Mouse (Mus musculus): ENCODE measurements around the gene Zfp672. TPM values are rescaled to one million over a fixed set of nuclear protein-coding genes. Genes with fewer than 3 reads are reported as not detected.
"Not testable (repeated sequence)": the region's sequence is repeated elsewhere in the genome, so short reads cannot be mapped to it uniquely, and the experiment has no call there.

The Zfp672 gene
- polyA plus RNA-seq (2012; rRNA removed) (20.3 and 22.2 TPM in 2 replicates), polyA plus RNA-seq (2014; fragmentation: Nextera tagmentation; extraction: Ambion mirVana) (39.1 and 48.6 TPM in 2 replicates)

DNA sequence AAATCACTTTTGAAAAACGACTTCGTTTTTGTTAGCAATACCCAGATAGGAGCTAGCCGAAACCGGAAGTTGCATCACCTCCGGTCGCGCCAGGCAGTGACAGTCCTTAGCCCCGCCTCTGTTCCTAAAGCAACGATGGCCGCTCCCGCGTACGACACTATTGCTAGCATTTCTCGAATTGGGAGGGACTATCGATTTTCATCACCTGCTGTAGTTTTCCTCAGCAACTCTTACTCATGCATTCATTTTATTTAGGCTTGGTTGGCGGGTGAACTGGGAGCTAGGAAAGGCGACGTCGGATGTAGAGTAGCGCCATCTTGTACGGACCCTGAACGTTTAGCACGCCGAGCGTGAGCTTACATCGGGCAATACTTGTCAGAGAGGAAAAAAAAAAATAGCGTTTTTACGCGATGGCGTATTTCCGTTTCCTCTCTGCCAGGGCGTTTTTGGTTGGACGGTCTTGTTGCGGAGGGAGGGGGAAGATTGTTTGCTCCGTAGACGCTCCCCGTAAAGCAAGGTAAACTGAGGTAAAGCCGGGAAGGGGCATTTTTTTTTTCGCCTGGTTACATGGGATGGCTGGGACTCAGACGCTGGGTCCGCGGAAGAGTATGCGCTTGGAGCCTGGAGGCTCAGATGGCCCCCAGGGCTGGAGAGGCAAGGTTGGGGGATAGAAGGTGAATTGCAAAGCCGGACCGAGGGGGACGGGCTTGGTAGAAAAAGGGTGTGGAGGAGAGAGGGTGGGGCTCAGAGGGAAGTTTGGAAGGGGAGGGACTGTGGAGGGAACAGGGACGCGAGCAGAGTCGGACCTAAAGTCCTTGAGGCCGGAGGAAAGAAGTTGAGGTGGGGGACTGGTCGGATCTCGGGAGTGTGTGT, at the start of gene Zfp672, which contains the start of gene Sh3bp5l:
Zfp672 (minus strand) TSS at position 64 of the 873 bp plus-strand sequence.
Sh3bp5l (plus strand) TSS at position 449 of the 873 bp plus-strand sequence.
- WGBS (ENCODE audit: insufficient replicate concordance) = under 1% methylated on average over 52 of the region's 52 CpGs
- DNase-seq (ENCODE audit: low read depth in 3 of 3, low spot score in 3 of 3) (peak; percentile 90 to 92 (median 92)), ATAC-seq (ENCODE audit: insufficient read depth) (peak; percentile 89)
- no peaks in the 10 kb centered on the region for H3K27me3 ChIP-seq (ENCODE audit: control insufficient read depth, insufficient read depth, low read length)
- H3K4me1 ChIP-seq (replicated peaks; ENCODE audit: control insufficient read depth in 2 of 2, insufficient read depth in 2 of 2, low read length in 1 of 2) = peaks cover 22 to 24% of the 10 kb centered on the region in 2 experiments
- no peak; the same call in 1 of the 2 replicates for TF ChIP-seq CTCF (IDR thresholded peaks at IDR 0.05; ENCODE audit: low read depth)
- 0 out of 2 replicates have a peak, but pooled peaks have one; percentile 13 for TF ChIP-seq EP300 (IDR thresholded peaks at IDR 0.05; ENCODE audit: low read depth)
- peak within 1 kb of the TSS; percentile 95 for H3K9ac ChIP-seq (replicated peaks)
- H3K36me3 ChIP-seq (replicated peaks; ENCODE audit: control insufficient read depth, insufficient read depth, low read depth) = peaks cover 14% of the 10 kb centered on the region
- H3K27ac ChIP-seq = peak within 1 kb of the TSS; percentile 94
- H3K4me2 ChIP-seq (ENCODE audit: low read depth) = peak within 1 kb of the TSS; percentile 78
- no peaks in the 10 kb centered on the region for H3K9me3 ChIP-seq (ENCODE audit: control insufficient read depth, low read length)
- H3K4me3 ChIP-seq (ENCODE audit: insufficient read depth in 1 of 2, low read depth in 2 of 2, low read length in 2 of 2) = peak within 1 kb of the TSS; percentile 92 to 96

DNA sequence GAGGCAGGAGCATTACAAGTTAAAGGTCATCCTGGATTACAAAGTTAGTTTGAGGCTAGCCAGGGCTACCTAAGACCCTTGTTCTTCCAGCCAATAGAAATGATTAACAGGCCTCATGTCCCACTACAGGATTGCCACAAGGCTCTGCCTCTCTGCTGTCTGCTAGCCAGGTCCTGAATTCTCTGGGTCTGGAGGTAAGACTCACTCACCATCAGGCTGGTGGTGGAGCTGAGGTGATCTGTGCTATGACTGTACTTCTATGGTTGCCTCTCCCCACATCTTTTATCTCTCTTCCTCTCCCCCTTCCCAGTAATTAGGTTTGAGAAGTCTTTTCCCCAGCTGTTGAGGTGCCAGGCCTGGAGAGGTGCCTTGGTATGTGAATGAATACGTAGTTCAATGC, 49.4 kb upstream of the Zfp672 start:
- Histone ChIP-seq H3K9me3 (ENCODE audit: control insufficient read depth, low read length) (no peaks in the 10 kb centered on the region), H3K4me3 (ENCODE audit: insufficient read depth in 1 of 2, low read depth in 2 of 2, low read length in 2 of 2) (no peak overlapping the region), H3K36me3 (replicated peaks; ENCODE audit: control insufficient read depth, insufficient read depth, low read depth) (no peaks in the 10 kb centered on the region), H3K4me2 (ENCODE audit: low read depth) (no peak overlapping the region), H3K9ac (replicated peaks) (no peak overlapping the region), H3K27me3 (ENCODE audit: control insufficient read depth, insufficient read depth, low read length) (no peaks in the 10 kb centered on the region; the same call in 1 of the 2 replicates), H3K27ac (no peak overlapping the region), H3K4me1 (replicated peaks; ENCODE audit: control insufficient read depth in 2 of 2, insufficient read depth in 2 of 2, low read length in 1 of 2) (no peaks in the 10 kb centered on the region)
- ATAC-seq (ENCODE audit: insufficient read depth) = no peak
- no peak for DNase-seq (ENCODE audit: low read depth in 3 of 3, low spot score in 3 of 3)
- TF ChIP-seq EP300 (IDR thresholded peaks at IDR 0.05; ENCODE audit: low read depth) = no peak
- TF ChIP-seq CTCF (IDR thresholded peaks at IDR 0.05; ENCODE audit: low read depth) = no peak
- 83% methylated on average over 1 of the region's 1 CpGs for WGBS (ENCODE audit: insufficient replicate concordance)

DNA sequence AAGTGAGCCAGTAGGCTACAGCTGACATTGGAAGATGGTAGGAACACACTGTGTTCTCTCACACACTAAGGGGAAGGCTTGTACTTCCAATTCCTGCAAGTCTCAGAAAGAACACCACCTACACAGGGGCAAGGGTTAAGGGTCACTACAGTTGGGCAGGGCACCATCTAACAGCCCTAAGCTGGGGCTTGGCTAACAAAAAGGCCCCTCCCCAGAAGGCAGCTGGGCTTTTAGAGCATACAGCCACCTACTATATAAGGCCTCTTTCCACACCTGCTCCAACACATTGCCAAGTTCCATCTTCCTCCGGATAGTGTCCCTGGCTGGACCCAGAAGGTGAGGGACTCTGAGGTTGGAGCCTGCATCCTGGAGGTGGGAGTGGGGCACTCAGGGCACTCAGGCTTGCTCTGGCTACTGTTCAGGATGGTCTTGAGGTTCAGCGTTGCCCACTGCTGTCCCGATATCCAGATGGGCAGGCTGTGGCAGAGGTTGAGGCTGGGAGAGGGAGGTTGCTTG, 48.7 kb upstream of the Zfp672 start, which contains the start of gene Lypd8:
Lypd8 (plus strand) TSS at position 281 of the 516 bp plus-strand sequence.
- 64% methylated on average over 3 of the region's 3 CpGs for whole genome bisulfite sequencing (ENCODE audit: insufficient replicate concordance)
- ATAC-seq (ENCODE audit: insufficient read depth) (no peak), DNase-seq (ENCODE audit: low read depth in 3 of 3, low spot score in 3 of 3) (no peak)
- H3K9ac ChIP-seq (replicated peaks) = no peak within 1 kb of the TSS
- no peaks in the 10 kb centered on the region; the same call in 1 of the 2 replicates for H3K27me3 ChIP-seq (ENCODE audit: control insufficient read depth, insufficient read depth, low read length)
- H3K36me3 ChIP-seq (replicated peaks; ENCODE audit: control insufficient read depth, insufficient read depth, low read depth) = no peaks in the 10 kb centered on the region
- no peaks in the 10 kb centered on the region for H3K4me1 ChIP-seq (replicated peaks; ENCODE audit: control insufficient read depth in 2 of 2, insufficient read depth in 2 of 2, low read length in 1 of 2)
- no peak within 1 kb of the TSS for H3K27ac ChIP-seq
- no peak within 1 kb of the TSS for H3K4me3 ChIP-seq (ENCODE audit: insufficient read depth in 1 of 2, low read depth in 2 of 2, low read length in 2 of 2)
- TF ChIP-seq EP300 (IDR thresholded peaks at IDR 0.05; ENCODE audit: low read depth) = no peak
- no peak for TF ChIP-seq CTCF (IDR thresholded peaks at IDR 0.05; ENCODE audit: low read depth)
- H3K9me3 ChIP-seq (ENCODE audit: control insufficient read depth, low read length) = no peaks in the 10 kb centered on the region
- no peak within 1 kb of the TSS for H3K4me2 ChIP-seq (ENCODE audit: low read depth)

DNA sequence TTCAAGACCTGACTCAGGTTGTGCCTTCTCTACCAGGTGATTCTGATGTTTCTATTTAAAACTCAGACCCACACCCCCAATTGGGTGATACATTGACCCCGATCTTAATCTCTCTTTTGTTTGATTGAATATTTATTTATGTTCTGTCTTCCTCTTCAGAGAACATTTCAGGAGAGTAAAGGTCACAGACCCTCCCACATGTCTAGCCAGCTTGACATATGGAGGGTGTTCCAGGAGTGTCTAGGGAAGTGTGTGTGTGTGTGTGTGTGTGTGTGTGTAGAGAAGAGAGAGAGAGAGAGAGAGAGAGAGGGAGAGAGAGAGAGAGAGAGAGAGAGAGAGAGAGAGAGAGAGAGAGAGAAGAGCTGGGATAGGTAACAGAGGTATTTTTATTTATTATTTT, 47.5 kb upstream of the Zfp672 start:
- 43% methylated on average over 1 of the region's 1 CpGs for WGBS (ENCODE audit: insufficient replicate concordance)
- TF ChIP-seq CTCF (IDR thresholded peaks at IDR 0.05; ENCODE audit: low read depth) (no peak), EP300 (IDR thresholded peaks at IDR 0.05; ENCODE audit: low read depth) (no peak)
- H3K4me2 ChIP-seq (ENCODE audit: low read depth) = no peak overlapping the region

DNA sequence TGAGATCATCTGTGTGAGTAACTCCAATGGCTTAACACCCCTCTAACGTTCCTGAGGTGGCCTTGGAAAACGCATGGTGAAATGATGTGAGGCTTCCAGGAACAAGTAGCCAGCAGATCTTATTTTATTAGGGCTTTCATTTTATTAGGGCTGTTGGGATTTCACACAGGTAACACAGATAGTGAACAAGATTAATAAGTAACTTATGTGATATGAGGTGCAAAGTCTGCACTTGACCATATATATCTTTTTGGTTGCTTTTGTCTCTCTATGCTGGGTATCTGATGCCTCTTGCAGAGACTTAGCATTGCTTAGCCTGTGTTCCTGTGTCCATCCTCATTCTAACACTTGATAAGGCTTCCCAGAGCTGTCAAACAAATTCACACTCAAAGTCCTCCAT, 47.1 kb upstream of the Zfp672 start:
- no peak overlapping the region for H3K4me2 ChIP-seq (ENCODE audit: low read depth)
- H3K9me3 ChIP-seq (ENCODE audit: control insufficient read depth, low read length) = no peaks in the 10 kb centered on the region
- ATAC-seq (ENCODE audit: insufficient read depth) (no peak), DNase-seq (ENCODE audit: low read depth in 3 of 3, low spot score in 3 of 3) (no peak)
- no peaks in the 10 kb centered on the region for H3K36me3 ChIP-seq (replicated peaks; ENCODE audit: control insufficient read depth, insufficient read depth, low read depth)
- no peak overlapping the region for H3K9ac ChIP-seq (replicated peaks)
- H3K27me3 ChIP-seq (ENCODE audit: control insufficient read depth, insufficient read depth, low read length) = no peaks in the 10 kb centered on the region; the same call in 1 of the 2 replicates
- H3K27ac ChIP-seq = no peak overlapping the region
- WGBS (ENCODE audit: insufficient replicate concordance) = 54% methylated on average over 2 of the region's 2 CpGs
- TF ChIP-seq EP300 (IDR thresholded peaks at IDR 0.05; ENCODE audit: low read depth) (no peak), CTCF (IDR thresholded peaks at IDR 0.05; ENCODE audit: low read depth) (no peak)
- H3K4me3 ChIP-seq (ENCODE audit: insufficient read depth in 1 of 2, low read depth in 2 of 2, low read length in 2 of 2) = no peak overlapping the region
- no peaks in the 10 kb centered on the region for H3K4me1 ChIP-seq (replicated peaks; ENCODE audit: control insufficient read depth in 2 of 2, insufficient read depth in 2 of 2, low read length in 1 of 2)

More for the DNA sequence above, 47.5 kb upstream of the Zfp672 start:
- H3K4me3 ChIP-seq (ENCODE audit: insufficient read depth in 1 of 2, low read depth in 2 of 2, low read length in 2 of 2) = no peak overlapping the region
- H3K36me3 ChIP-seq (replicated peaks; ENCODE audit: control insufficient read depth, insufficient read depth, low read depth) = no peaks in the 10 kb centered on the region
- H3K4me1 ChIP-seq (replicated peaks; ENCODE audit: control insufficient read depth in 2 of 2, insufficient read depth in 2 of 2, low read length in 1 of 2) = no peaks in the 10 kb centered on the region
- H3K9me3 ChIP-seq (ENCODE audit: control insufficient read depth, low read length) = no peaks in the 10 kb centered on the region
- DNase-seq (ENCODE audit: low read depth in 3 of 3, low spot score in 3 of 3) (no peak), ATAC-seq (ENCODE audit: insufficient read depth) (no peak)
- H3K27ac ChIP-seq = no peak overlapping the region
- H3K9ac ChIP-seq (replicated peaks) = no peak overlapping the region
- H3K27me3 ChIP-seq (ENCODE audit: control insufficient read depth, insufficient read depth, low read length) = no peaks in the 10 kb centered on the region; the same call in 1 of the 2 replicates

DNA sequence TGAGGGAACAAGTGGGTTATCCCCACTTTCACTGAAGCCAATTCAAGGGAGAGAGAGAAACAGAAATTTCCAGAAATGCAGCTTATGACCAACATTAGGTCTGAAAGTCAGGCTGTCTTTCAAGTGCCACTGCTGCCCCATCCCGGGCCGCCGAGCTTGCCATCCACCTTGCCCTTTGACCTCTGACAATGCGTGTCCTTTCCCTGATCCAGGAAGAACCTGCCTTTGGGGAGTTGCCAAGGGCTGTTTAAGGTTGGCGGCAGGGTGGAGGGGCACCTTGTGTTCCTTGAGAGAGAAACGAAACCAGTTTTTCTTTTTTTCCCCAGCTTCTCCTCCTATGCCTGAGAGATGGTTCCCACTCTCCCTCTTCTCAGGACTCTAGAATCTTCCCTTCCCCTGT, 36.1 kb upstream of the Zfp672 start:
- H3K36me3 ChIP-seq (replicated peaks; ENCODE audit: control insufficient read depth, insufficient read depth, low read depth); DNase-seq (ENCODE audit: low read depth in 3 of 3, low spot score in 3 of 3); H3K4me3 ChIP-seq (ENCODE audit: insufficient read depth in 1 of 2, low read depth in 2 of 2, low read length in 2 of 2); ATAC-seq (ENCODE audit: insufficient read depth); H3K9me3 ChIP-seq (ENCODE audit: control insufficient read depth, low read length); H3K9ac ChIP-seq (replicated peaks); H3K4me1 ChIP-seq (replicated peaks; ENCODE audit: control insufficient read depth in 2 of 2, insufficient read depth in 2 of 2, low read length in 1 of 2); H3K4me2 ChIP-seq (ENCODE audit: low read depth); H3K27ac ChIP-seq; H3K27me3 ChIP-seq (ENCODE audit: control insufficient read depth, insufficient read depth, low read length): not testable (repeated sequence)
- WGBS (ENCODE audit: insufficient replicate concordance) = no CpG with 5 or more reads among the region's 6 CpGs

Data from liver, embryonic 14.5 days (tissue).